Mouse (Mus musculus): ENCODE data around the gene Arhgef10l. TPM values are rescaled to one million over a fixed set of nuclear protein-coding genes. Genes with fewer than 3 reads are reported as not detected.
A peak's percentile ranks its signal among the peaks of the same experiment; 100 is the strongest.

Arhgef10l gene
- polyA plus RNA-seq, 1 experiment = 14.2 TPM

DNA sequence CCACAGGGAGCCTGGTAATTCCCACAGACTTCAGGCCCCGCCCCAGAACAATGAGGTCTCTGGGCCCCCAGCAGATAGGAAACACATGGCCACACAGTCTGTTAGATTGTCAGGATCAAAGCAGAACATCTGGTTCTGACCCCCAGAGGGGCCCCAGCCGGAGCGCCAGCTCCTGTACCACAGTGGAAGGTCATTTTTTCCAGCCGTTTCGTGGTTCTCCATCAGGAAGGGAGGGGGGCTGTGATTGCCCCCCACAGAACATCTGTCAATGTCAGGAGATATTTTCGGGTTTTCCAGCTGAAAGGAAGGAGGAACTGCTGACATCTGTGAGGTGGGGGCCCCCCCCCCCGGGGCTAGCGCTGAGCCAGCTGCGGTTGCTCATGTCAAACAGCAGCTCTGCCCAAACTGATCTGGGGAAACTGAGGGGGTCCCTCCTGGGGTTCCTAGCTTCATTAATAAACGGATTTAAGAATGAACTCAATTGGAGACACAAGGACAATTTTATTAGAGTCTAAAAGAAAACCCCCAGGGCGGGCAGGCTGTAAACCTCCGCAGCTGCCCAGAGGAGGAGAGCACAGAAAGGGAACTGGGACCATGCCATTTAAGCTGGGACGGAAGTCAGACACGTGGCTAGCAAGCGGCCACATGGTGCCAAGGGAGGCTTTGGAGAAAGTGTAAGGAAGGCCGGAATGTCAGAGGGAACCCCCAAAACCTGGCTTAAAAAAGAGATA, 18.5 kb upstream of the Arhgef10l start:
- WGBS = 7% methylated on average over 16 of the region's 16 CpGs
- Histone ChIP-seq H3K27ac (ENCODE audit: insufficient read depth, low read depth, low read length) (no peak overlapping the region), H3K36me3 (ENCODE audit: control insufficient read depth, insufficient read depth, low read length) (no peaks in the 10 kb centered on the region), H3K27me3 (ENCODE audit: control insufficient read depth, insufficient read depth, low read length) (no peaks in the 10 kb centered on the region), H3K4me1 (ENCODE audit: control insufficient read depth, insufficient read depth, insufficient read length, low read length) (no peaks in the 10 kb centered on the region), H3K4me3 (ENCODE audit: low read depth, low read length) (no peak overlapping the region)
- TF ChIP-seq CTCF (IDR thresholded peaks at IDR 0.05; ENCODE audit: extremely low read depth, insufficient read length, insufficient replicate concordance, low read depth, low read length) (no peak), POLR2A (IDR thresholded peaks at IDR 0.05; ENCODE audit: low read depth, low read length) (no peak)

DNA sequence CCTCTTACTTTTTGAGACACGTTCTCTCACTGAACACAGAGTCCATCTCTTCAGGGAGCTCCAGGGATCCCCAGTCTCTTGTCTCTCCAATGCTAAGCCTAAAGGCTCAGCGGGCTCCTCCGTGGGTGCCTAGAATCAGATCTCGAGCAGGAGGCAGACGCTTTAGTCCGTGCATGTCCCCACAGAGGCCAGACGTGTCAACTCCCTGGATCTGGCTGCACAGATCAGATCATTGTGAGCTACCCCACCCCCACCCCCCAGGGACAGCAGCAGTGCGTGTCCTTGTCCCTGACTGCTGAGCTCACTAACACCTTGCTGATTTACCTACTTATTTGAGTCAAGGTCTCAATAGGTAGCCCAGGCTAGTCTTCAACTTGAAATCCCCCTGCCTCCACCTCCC, 17.8 kb upstream of the Arhgef10l start:
- TF ChIP-seq POLR2A (IDR thresholded peaks at IDR 0.05; ENCODE audit: low read depth, low read length) = no peak
- no peak for TF ChIP-seq CTCF (IDR thresholded peaks at IDR 0.05; ENCODE audit: extremely low read depth, insufficient read length, insufficient replicate concordance, low read depth, low read length)
- no peak overlapping the region for H3K4me3 ChIP-seq (ENCODE audit: low read depth, low read length)
- no peaks in the 10 kb centered on the region for H3K4me1 ChIP-seq (ENCODE audit: control insufficient read depth, insufficient read depth, insufficient read length, low read length)
- no peak overlapping the region for H3K27ac ChIP-seq (ENCODE audit: insufficient read depth, low read depth, low read length)
- no peaks in the 10 kb centered on the region for H3K36me3 ChIP-seq (ENCODE audit: control insufficient read depth, insufficient read depth, low read length)
- H3K27me3 ChIP-seq (ENCODE audit: control insufficient read depth, insufficient read depth, low read length) = no peaks in the 10 kb centered on the region
- 55% methylated on average over 8 of the region's 8 CpGs for WGBS

DNA sequence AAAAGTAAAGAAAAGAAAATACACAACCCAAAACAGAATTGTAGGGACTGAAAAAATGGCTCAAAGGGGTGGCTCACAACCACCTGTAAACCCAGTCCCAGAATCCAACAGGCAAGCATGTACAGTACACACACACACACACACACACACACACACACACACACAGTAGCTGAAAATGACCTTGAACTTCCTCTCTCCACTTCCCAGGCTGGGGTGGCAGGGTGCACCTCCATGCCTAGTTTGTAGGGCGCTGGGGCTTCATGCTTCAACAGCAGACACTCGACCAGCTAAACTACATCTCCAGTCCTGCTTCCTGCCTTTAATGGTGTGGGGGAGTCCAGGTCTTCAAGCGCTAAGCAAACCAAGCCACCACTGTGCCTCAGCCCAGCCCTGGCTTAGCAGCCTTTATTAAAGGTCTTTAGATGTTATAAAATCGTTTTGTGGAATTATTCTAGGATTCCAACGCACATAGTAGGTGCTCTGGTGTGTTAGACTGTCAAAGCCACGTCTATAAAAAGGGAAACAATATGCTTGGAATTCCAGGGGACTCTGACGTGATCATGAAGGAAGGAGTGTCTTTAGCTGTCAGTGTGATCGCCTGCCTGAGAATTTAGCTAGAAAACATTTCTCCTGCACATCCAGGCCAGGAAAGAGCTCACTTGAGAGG, 15.1 kb upstream of the Arhgef10l start:
- TF ChIP-seq CTCF (IDR thresholded peaks at IDR 0.05; ENCODE audit: extremely low read depth, insufficient read length, insufficient replicate concordance, low read depth, low read length) (no peak), POLR2A (IDR thresholded peaks at IDR 0.05; ENCODE audit: low read depth, low read length) (no peak)
- H3K36me3 ChIP-seq (ENCODE audit: control insufficient read depth, insufficient read depth, low read length) = no peaks in the 10 kb centered on the region
- no peak overlapping the region for H3K4me3 ChIP-seq (ENCODE audit: low read depth, low read length)
- no peaks in the 10 kb centered on the region for H3K4me1 ChIP-seq (ENCODE audit: control insufficient read depth, insufficient read depth, insufficient read length, low read length)
- WGBS = 51% methylated on average over 8 of the region's 8 CpGs
- no peaks in the 10 kb centered on the region for H3K27me3 ChIP-seq (ENCODE audit: control insufficient read depth, insufficient read depth, low read length)
- no peak overlapping the region for H3K27ac ChIP-seq (ENCODE audit: insufficient read depth, low read depth, low read length)

DNA sequence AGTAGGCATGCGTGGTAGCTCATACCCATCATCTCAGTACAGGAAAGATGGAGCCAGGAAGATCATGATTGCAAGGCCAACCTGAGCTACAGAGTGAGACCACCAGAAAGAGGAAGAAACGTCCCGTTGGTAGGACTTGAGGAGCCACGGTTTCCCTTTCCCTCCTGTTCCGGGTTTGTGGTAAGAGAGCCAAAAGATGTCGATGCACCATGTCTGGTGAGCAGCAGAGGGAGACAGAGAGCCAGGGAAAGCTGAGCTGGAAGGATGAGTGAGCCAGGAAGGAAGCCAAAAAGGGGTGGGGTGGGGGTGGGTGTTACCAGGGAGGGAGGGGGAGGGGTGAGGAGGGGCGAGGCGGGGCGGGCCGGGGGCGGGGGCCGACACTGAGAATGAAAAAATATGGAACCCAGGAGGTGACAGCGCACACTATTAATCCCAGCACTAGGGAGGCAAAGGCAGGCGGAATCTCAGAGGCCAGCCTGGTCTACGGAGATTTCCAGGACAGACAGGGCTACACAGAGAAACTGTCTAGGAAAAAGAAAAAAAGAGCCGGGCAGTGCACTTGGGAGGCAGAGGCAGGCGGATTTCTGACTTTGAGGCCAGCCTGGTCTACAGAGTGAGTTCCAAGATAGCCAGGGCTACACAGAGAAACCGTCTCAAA, 14.0 kb upstream of the Arhgef10l start:
- H3K36me3 ChIP-seq (ENCODE audit: control insufficient read depth, insufficient read depth, low read length) = no peaks in the 10 kb centered on the region
- peak; percentile 71; the same call in 1 of the 2 replicates for TF ChIP-seq CTCF (IDR thresholded peaks at IDR 0.05; ENCODE audit: extremely low read depth, insufficient read length, insufficient replicate concordance, low read depth, low read length)
- TF ChIP-seq POLR2A (IDR thresholded peaks at IDR 0.05; ENCODE audit: low read depth, low read length) = no peak
- peak overlapping the region; percentile 9; the same call in 1 of the 2 replicates for H3K4me3 ChIP-seq (ENCODE audit: low read depth, low read length)
- H3K4me1 ChIP-seq (ENCODE audit: control insufficient read depth, insufficient read depth, insufficient read length, low read length) = no peaks in the 10 kb centered on the region
- WGBS = 23% methylated on average over 17 of the region's 18 CpGs
- H3K27ac ChIP-seq (ENCODE audit: insufficient read depth, low read depth, low read length) = no peak overlapping the region
- no peaks in the 10 kb centered on the region for H3K27me3 ChIP-seq (ENCODE audit: control insufficient read depth, insufficient read depth, low read length)

DNA sequence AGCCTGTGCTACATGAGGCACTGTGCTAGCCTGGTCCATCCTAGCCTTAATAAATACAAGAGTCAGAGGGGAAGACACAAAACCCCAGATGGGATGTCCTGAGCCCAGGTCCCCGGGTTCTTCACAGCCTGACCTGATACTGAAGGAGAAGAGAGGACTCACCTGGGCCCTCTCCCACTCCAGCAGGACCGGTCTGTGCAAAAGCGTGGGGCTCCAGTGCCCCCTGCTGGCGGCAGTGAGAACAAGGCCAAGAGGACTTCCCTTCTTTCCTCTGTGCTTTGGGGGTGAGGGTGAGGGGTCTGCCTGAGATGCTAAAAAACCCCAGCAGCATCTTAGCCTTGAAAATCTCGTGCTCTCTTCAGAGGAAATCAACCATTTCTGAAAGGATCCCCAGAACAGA, 13.2 kb upstream of the Arhgef10l start:
- Histone ChIP-seq H3K27me3 (ENCODE audit: control insufficient read depth, insufficient read depth, low read length) (no peaks in the 10 kb centered on the region), H3K36me3 (ENCODE audit: control insufficient read depth, insufficient read depth, low read length) (no peaks in the 10 kb centered on the region), H3K27ac (ENCODE audit: insufficient read depth, low read depth, low read length) (no peak overlapping the region), H3K4me1 (ENCODE audit: control insufficient read depth, insufficient read depth, insufficient read length, low read length) (no peaks in the 10 kb centered on the region), H3K4me3 (ENCODE audit: low read depth, low read length) (no peak overlapping the region)
- TF ChIP-seq POLR2A (IDR thresholded peaks at IDR 0.05; ENCODE audit: low read depth, low read length) = no peak
- TF ChIP-seq CTCF (IDR thresholded peaks at IDR 0.05; ENCODE audit: extremely low read depth, insufficient read length, insufficient replicate concordance, low read depth, low read length) = peak; percentile 68
- 15% methylated on average over 5 of the region's 5 CpGs for WGBS

GRCm38 (mm10) chr4:140674345-140674926, 8.6 kb upstream of the Arhgef10l start:
- 33% methylated on average over 13 of the region's 13 CpGs for WGBS
- TF ChIP-seq POLR2A (IDR thresholded peaks at IDR 0.05; ENCODE audit: low read depth, low read length) (no peak), CTCF (IDR thresholded peaks at IDR 0.05; ENCODE audit: extremely low read depth, insufficient read length, insufficient replicate concordance, low read depth, low read length) (peak; percentile 83; the same call in 1 of the 2 replicates)
- Histone ChIP-seq H3K4me3 (ENCODE audit: low read depth, low read length) (no peak overlapping the region), H3K36me3 (ENCODE audit: control insufficient read depth, insufficient read depth, low read length) (no peaks in the 10 kb centered on the region), H3K4me1 (ENCODE audit: control insufficient read depth, insufficient read depth, insufficient read length, low read length) (no peaks in the 10 kb centered on the region; the same call in 1 of the 2 replicates), H3K27ac (ENCODE audit: insufficient read depth, low read depth, low read length) (no peak overlapping the region), H3K27me3 (ENCODE audit: control insufficient read depth, insufficient read depth, low read length) (no peaks in the 10 kb centered on the region)
